Mouse (Mus musculus) stomach, embryonic 14.5 days (tissue): ENCODE measurements around the gene Krtap10-4. TPM values are rescaled to one million over a fixed set of nuclear protein-coding genes. Genes with fewer than 3 reads are reported as not detected.
"Not testable (repeated sequence)": the region's sequence is repeated elsewhere in the genome, so short reads cannot be mapped to it uniquely, and the experiment has no call there.

Source experiments
- ATAC-seq: fragments of 200-750 bp; cut with Nextera tagmentation; 2 replicates; pipeline ENCODE4 v1.8.0; 2017; ENCODE audit warnings: low read depth, moderate TSS enrichment; ENCODE audit not compliant: insufficient number of reproducible peaks, insufficient read depth, low FRiP score
- H3K27ac ChIP-seq: fragments of 300-500 bp; sonication (generic); 2 replicates; pipeline ENCODE4 v1.5.1; 2014; ENCODE audit warnings: mild to moderate bottlenecking, low read length, moderate library complexity, mixed read lengths
- H3K27me3 ChIP-seq: fragments of 300-500 bp; sonication (generic); 2 replicates; pipeline ENCODE4 v1.6.1; 2014; ENCODE audit warnings: low read length, control low read depth, mixed read lengths; ENCODE audit not compliant: control insufficient read depth, insufficient read depth
- H3K36me3 ChIP-seq: fragments of 300-500 bp; sonication (generic); 2 replicates; pipeline ENCODE4 v1.6.1; 2014; ENCODE audit warnings: mild to moderate bottlenecking, control low read depth, low read length, moderate library complexity, mixed read lengths; ENCODE audit not compliant: control insufficient read depth, insufficient read depth
- H3K4me1 ChIP-seq: fragments of 300-500 bp; sonication (generic); 2 replicates; pipeline ENCODE4 v1.6.1; 2014; ENCODE audit warnings: low read length, control low read depth, mixed read lengths; ENCODE audit not compliant: control insufficient read depth, insufficient read depth
- H3K4me2 ChIP-seq: fragments of 300-500 bp; sonication (generic); replicated peaks from 2 replicates; pipeline ENCODE4 v1.6.1; 2014; ENCODE audit warnings: low read depth, low read length, control low read depth
- H3K4me3 ChIP-seq: fragments of 300-500 bp; sonication (generic); 2 replicates; pipeline ENCODE4 v1.5.1; 2014; ENCODE audit warnings: low read depth, low read length, control low read depth
- H3K9ac ChIP-seq: fragments of 300-500 bp; sonication (generic); replicated peaks from 2 replicates; pipeline ENCODE4 v1.6.1; 2014; ENCODE audit warnings: low read depth, mild to moderate bottlenecking, control low read depth, low read length, moderate library complexity, mixed read lengths
- H3K9me3 ChIP-seq: fragments of 300-500 bp; sonication (generic); 2 replicates; pipeline ENCODE4 v1.6.1; 2016; ENCODE audit warnings: low read depth, low read length, control low read depth; ENCODE audit not compliant: control insufficient read depth
- WGBS: fragments of 180-500 bp; shearing (Covaris S2); extraction: QIAGEN DNeasy Blood & Tissue Kit; methylation state at CpG from one replicate; pipeline ENCODE4 v1.1.7; 2014; 5-methylcytosine and 5-hydroxymethylcytosine counted together
- polyA plus RNA-seq: library from polyadenylated mRNA; unstranded; fragments of >200 nt; fragmentation: Nextera tagmentation; extraction: Ambion mirVana; gene quantifications from 2 replicates; pipeline ENCODE4 v1.2.1, GENCODE M21; 2014

Gene Krtap10-4
- polyA plus RNA-seq, 1 experiment from 2014 or later = not detected

DNA sequence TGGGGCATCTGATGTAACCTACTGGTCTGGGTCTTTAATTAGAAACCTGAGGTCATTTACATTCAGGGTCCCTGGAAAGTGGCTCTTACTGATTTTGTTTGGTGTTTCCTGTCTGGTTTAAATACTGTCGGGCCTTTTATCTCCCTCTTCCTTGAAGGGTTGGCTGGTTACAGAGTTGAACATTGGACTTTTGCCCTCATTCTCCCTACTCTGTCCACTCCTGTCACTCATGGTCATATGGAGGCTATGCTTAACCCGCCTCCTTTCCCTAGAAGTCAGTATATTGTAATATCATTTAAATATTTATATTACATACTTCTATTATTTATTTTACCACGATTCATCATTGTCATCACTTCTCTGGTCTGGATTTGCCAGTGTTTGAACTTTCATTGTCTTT is 22.8 kb downstream of the Krtap10-4 start:
- Histone ChIP-seq H3K4me1 (no peaks in the 10 kb centered on the region), H3K9me3 (no peaks in the 10 kb centered on the region), H3K27ac (no peak overlapping the region), H3K27me3 (no peaks in the 10 kb centered on the region), H3K4me2 (no peak overlapping the region), H3K36me3 (no peaks in the 10 kb centered on the region), H3K4me3 (no peak overlapping the region), H3K9ac (no peak overlapping the region)
- no peak for ATAC-seq
- WGBS = 54% methylated on average over 3 of the region's 3 CpGs

DNA sequence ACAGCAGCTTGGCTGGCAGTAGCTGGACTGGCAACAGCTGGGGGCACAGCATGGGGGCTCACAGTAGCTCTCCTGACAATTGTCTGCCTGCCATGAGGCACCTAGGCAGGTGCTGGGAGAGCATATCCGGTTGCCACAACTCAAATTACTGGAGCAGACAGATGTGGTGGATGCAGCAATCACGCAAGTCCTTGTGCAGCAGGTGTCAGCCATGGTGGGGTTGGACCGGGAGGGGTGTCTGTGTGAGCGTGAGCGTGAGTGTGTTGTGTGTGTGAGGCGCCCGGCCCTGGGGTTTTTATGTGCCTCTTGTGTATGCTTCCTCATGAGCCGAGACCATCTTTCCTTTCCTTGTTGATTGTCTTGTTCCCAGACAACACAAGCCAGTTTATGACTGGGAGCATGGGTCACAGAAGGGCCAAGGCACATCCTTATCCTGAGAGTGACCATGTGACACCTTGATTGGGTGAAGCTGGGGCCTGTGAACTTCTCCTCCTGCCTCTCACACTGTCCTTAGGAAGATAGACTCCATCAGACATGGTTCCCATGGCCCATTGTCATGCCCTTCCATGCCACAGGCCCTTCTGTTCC is 27.9 kb downstream of the Krtap10-4 start, which contains the start of gene Gm19668:
TSS of gene Gm19668 (minus strand) at position 213 of the 588 bp plus-strand sequence.
- Histone ChIP-seq H3K9ac (no peak within 1 kb of the TSS), H3K27me3 (no peaks in the 10 kb centered on the region), H3K4me1 (no peaks in the 10 kb centered on the region), H3K27ac (no peak within 1 kb of the TSS), H3K9me3 (no peaks in the 10 kb centered on the region), H3K36me3 (no peaks in the 10 kb centered on the region), H3K4me3 (no peak within 1 kb of the TSS), H3K4me2 (no peak within 1 kb of the TSS)
- no peak for ATAC-seq
- WGBS = 60% methylated on average over 8 of the region's 8 CpGs

GRCm38 (mm10) chr10:77798164-77798920 is 28.6 kb downstream of the Krtap10-4 start:
- H3K27ac ChIP-seq, H3K4me3 ChIP-seq, H3K27me3 ChIP-seq, H3K9ac ChIP-seq, H3K9me3 ChIP-seq, H3K4me1 ChIP-seq, H3K36me3 ChIP-seq, ATAC-seq, H3K4me2 ChIP-seq: not testable (repeated sequence)
- WGBS = 32% methylated on average over 3 of the region's 3 CpGs

- Histone ChIP-seq H3K9me3 (no peaks in the 10 kb centered on the region), H3K36me3 (no peaks in the 10 kb centered on the region), H3K4me3 (no peak overlapping the region), H3K9ac (no peak overlapping the region), H3K27ac (no peak overlapping the region), H3K4me1 (no peaks in the 10 kb centered on the region), H3K27me3 (no peaks in the 10 kb centered on the region), H3K4me2 (no peak overlapping the region)
- ATAC-seq = no peak
- WGBS = 21% methylated on average over 3 of the region's 3 CpGs
Measured at GRCm38 (mm10) chr10:77797677-77798076, 29.2 kb downstream of the Krtap10-4 start.

- Histone ChIP-seq H3K4me1 (no peaks in the 10 kb centered on the region), H3K4me2 (no peak within 1 kb of the TSS), H3K36me3 (no peaks in the 10 kb centered on the region), H3K9me3 (no peaks in the 10 kb centered on the region), H3K27ac (no peak within 1 kb of the TSS), H3K4me3 (no peak within 1 kb of the TSS), H3K27me3 (no peaks in the 10 kb centered on the region), H3K9ac (no peak within 1 kb of the TSS)
- 63% methylated on average over 2 of the region's 2 CpGs for WGBS
- no peak for ATAC-seq
Measured at GRCm38 (mm10) chr10:77794976-77795375, 31.9 kb downstream of the Krtap10-4 start, which contains the start of gene Gm9639. Gm9639 (minus strand) TSS chr10:77795076.

GRCm38 (mm10) chr10:77788621-77789020 is 38.3 kb downstream of the Krtap10-4 start:
- WGBS = 87% methylated on average over 2 of the region's 2 CpGs
- H3K27me3 ChIP-seq = no peaks in the 10 kb centered on the region

GRCm38 (mm10) chr10:77787876-77788275 is 39.0 kb downstream of the Krtap10-4 start, which contains the start of gene Gm7137:
Gm7137 (minus strand) TSS chr10:77788200.
- H3K4me3 ChIP-seq, H3K4me1 ChIP-seq, ATAC-seq, H3K9ac ChIP-seq, H3K9me3 ChIP-seq, H3K27me3 ChIP-seq, H3K4me2 ChIP-seq, H3K36me3 ChIP-seq, H3K27ac ChIP-seq: not testable (repeated sequence)
- WGBS = 71% methylated on average over 1 of the region's 1 CpGs

More at GRCm38 (mm10) chr10:77788621-77789020, 38.3 kb downstream of the Krtap10-4 start:
- ATAC-seq = no peak
- no peak overlapping the region for H3K27ac ChIP-seq
- H3K4me3 ChIP-seq = no peak overlapping the region
- H3K9ac ChIP-seq = no peak overlapping the region
- no peak overlapping the region for H3K4me2 ChIP-seq
- H3K36me3 ChIP-seq = no peaks in the 10 kb centered on the region
- no peaks in the 10 kb centered on the region for H3K4me1 ChIP-seq
- H3K9me3 ChIP-seq = no peaks in the 10 kb centered on the region

DNA sequence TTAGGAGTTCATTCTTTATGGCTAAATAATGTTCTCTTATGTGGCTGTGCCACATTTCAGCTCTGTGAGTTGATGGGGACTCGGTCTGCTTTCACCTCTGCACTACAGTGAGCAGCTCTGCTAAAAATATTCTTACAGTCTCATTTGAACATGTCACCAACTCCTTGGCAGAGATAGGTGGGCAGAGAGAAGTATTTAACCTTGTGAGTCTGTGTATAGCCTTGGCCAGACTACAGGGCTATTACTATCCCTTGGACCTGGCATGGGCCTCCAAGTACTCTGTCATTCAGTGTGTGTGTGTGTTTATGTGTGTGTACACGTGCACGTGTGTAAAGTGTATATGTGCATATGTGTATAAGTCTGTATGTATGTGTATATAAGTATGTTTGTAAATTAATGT is 43.5 kb downstream of the Krtap10-4 start:
- not testable (repeated sequence) for H3K9me3 ChIP-seq, H3K9ac ChIP-seq, H3K27me3 ChIP-seq, ATAC-seq, H3K36me3 ChIP-seq, H3K4me2 ChIP-seq, H3K4me1 ChIP-seq, H3K27ac ChIP-seq, H3K4me3 ChIP-seq
- WGBS = 88% methylated on average over 1 of the region's 3 CpGs
